Mouse (Mus musculus) embryo, embryonic 10 days (tissue): ENCODE data around the gene Ncoa7.
"Not testable (repeated sequence)": the region's sequence is repeated elsewhere in the genome, so short reads cannot be mapped to it uniquely, and the experiment has no call there.

Experiments used
- DNase-seq: peaks from one replicate; pipeline ENCODE4 v3.0.0-alpha.2; 2015; ENCODE audit warnings: low spot score

The Ncoa7 gene

GRCm38 (mm10) chr10:30674825-30675224 is 128.3 kb downstream of the Ncoa7 start:
- no peak for DNase-seq

- no peak for DNase-seq
Observed at GRCm38 (mm10) chr10:30666580-30666979, 136.5 kb downstream of the Ncoa7 start.

- DNase-seq: no peak
Observed at GRCm38 (mm10) chr10:30660564-30661328, 142.4 kb downstream of the Ncoa7 start.

GRCm38 (mm10) chr10:30655655-30656054 is 147.5 kb downstream of the Ncoa7 start:
- peak; percentile 56 for DNase-seq

- DNase-seq: peak; percentile 33
Observed at GRCm38 (mm10) chr10:30647681-30648080, 155.4 kb downstream of the Ncoa7 start.

- no peak for DNase-seq
Observed at GRCm38 (mm10) chr10:30638216-30638615, 164.9 kb downstream of the Ncoa7 start.

- not testable (repeated sequence) for DNase-seq
Observed at GRCm38 (mm10) chr10:30636474-30637154, 166.5 kb downstream of the Ncoa7 start.

- DNase-seq: no peak
Observed at GRCm38 (mm10) chr10:30632718-30633117, 170.4 kb downstream of the Ncoa7 start.

- no peak for DNase-seq
Observed at GRCm38 (mm10) chr10:30629977-30630376, 173.1 kb downstream of the Ncoa7 start.

GRCm38 (mm10) chr10:30629513-30629912 is 173.6 kb downstream of the Ncoa7 start, which contains the start of gene Hint3:
Gene Hint3 (minus strand): TSS chr10:30629632.
- DNase-seq: no peak

- DNase-seq: not testable (repeated sequence)
Observed at GRCm38 (mm10) chr10:30628444-30628843, 174.7 kb downstream of the Ncoa7 start.

GRCm38 (mm10) chr10:30627548-30627947 is 175.6 kb downstream of the Ncoa7 start:
- no peak for DNase-seq

GRCm38 (mm10) chr10:30624161-30625019 is 178.7 kb downstream of the Ncoa7 start:
- DNase-seq: no peak

- peak; percentile 33 for DNase-seq
Observed at GRCm38 (mm10) chr10:30622928-30623327, 180.2 kb downstream of the Ncoa7 start.

- DNase-seq: no peak
Observed at GRCm38 (mm10) chr10:30618918-30619210, 184.3 kb downstream of the Ncoa7 start.

- DNase-seq: peak; percentile 99
Observed at GRCm38 (mm10) chr10:30618091-30618917, 184.8 kb downstream of the Ncoa7 start.

- no peak for DNase-seq
Observed at GRCm38 (mm10) chr10:30613039-30613438, 190.1 kb downstream of the Ncoa7 start.

GRCm38 (mm10) chr10:30609614-30610013 is 193.5 kb downstream of the Ncoa7 start:
- DNase-seq: no peak

GRCm38 (mm10) chr10:30608109-30608508 is 195.0 kb downstream of the Ncoa7 start:
- DNase-seq: no peak

- peak; percentile 95 for DNase-seq
Observed at GRCm38 (mm10) chr10:30600542-30600966, 202.6 kb downstream of the Ncoa7 start, which contains the start of gene Trmt11. Gene Trmt11 (minus strand): TSS chr10:30600749.

- DNase-seq: peak; percentile 57
Observed at GRCm38 (mm10) chr10:30600094-30600534, 203.0 kb downstream of the Ncoa7 start.
